Mouse (Mus musculus) heart, postnatal 4 days (tissue): ENCODE data around the gene Pck2. TPM values are rescaled to one million over a fixed set of nuclear protein-coding genes. Genes with fewer than 3 reads are reported as not detected.

Experiments
- DNase-seq: peaks from one replicate; pipeline ENCODE4 v3.0.0; 2021
- total RNA-seq, 2 experiments: library from RNA; stranded (reverse); gene quantifications; 2 replicates each; pipeline ENCODE4 v1.2.3; 2021

Pck2 gene
- total RNA-seq, 2 experiments from 2014 or later = 19.7 to 21.5 TPM

- peak; percentile 61 for DNase-seq
These were observed 36.3 kb downstream of the Pck2 start for GRCm38 (mm10) chr14:55576376-55576775.

GRCm38 (mm10) chr14:55577871-55578667 lies 38.0 kb downstream of the Pck2 start, which contains the start of gene Psme1:
Psme1 (plus strand) TSS chr14:55578123.
- DNase-seq = peak; percentile 86

- DNase-seq = peak; percentile 69
These were observed 38.7 kb downstream of the Pck2 start for GRCm38 (mm10) chr14:55578668-55579269.

GRCm38 (mm10) chr14:55579511-55580496 lies 39.7 kb downstream of the Pck2 start:
- no peak for DNase-seq

GRCm38 (mm10) chr14:55580731-55581130 lies 40.7 kb downstream of the Pck2 start:
- no peak for DNase-seq

GRCm38 (mm10) chr14:55581981-55582681 lies 42.1 kb downstream of the Pck2 start:
- DNase-seq = no peak

GRCm38 (mm10) chr14:55584303-55584701 lies 44.2 kb downstream of the Pck2 start:
- no peak for DNase-seq

GRCm38 (mm10) chr14:55584702-55585565 lies 44.9 kb downstream of the Pck2 start, which contains the start of gene Emc9:
Emc9 (minus strand) TSS chr14:55585302.
- DNase-seq = peak; percentile 75

- no peak for DNase-seq
These were observed 45.5 kb downstream of the Pck2 start for GRCm38 (mm10) chr14:55585566-55585960.

- DNase-seq = no peak
These were observed 46.1 kb downstream of the Pck2 start for GRCm38 (mm10) chr14:55586149-55586548.

GRCm38 (mm10) chr14:55589271-55589670 lies 49.2 kb downstream of the Pck2 start:
- no peak for DNase-seq

- no peak for DNase-seq
These were observed 49.8 kb downstream of the Pck2 start for GRCm38 (mm10) chr14:55589771-55590448.

GRCm38 (mm10) chr14:55590748-55591330 lies 50.8 kb downstream of the Pck2 start, which contains the start of gene Psme2:
Psme2 (minus strand) TSS chr14:55591113.
- DNase-seq = peak; percentile 95

GRCm38 (mm10) chr14:55591331-55591891 lies 51.3 kb downstream of the Pck2 start, which contains the start of gene Rnf31:
Rnf31 (plus strand) TSS chr14:55591708.
- DNase-seq = peak; percentile 95

- no peak for DNase-seq
These were observed 52.2 kb downstream of the Pck2 start for GRCm38 (mm10) chr14:55592226-55592625.

- no peak for DNase-seq
These were observed 56.1 kb downstream of the Pck2 start for GRCm38 (mm10) chr14:55596036-55596690.

- no peak for DNase-seq
These were observed 58.7 kb downstream of the Pck2 start for GRCm38 (mm10) chr14:55598521-55599390.
